Mouse (Mus musculus) midbrain, embryonic 11.5 days (tissue): ENCODE results near the gene Ubash3b. TPM values are rescaled to one million over a fixed set of nuclear protein-coding genes. Genes with fewer than 3 reads are reported as not detected.

Experiments used
- ATAC-seq: fragments of 200-750 bp; cut with Nextera tagmentation; 2 replicates; pipeline ENCODE4 v1.8.0; 2017; ENCODE audit warnings: moderate TSS enrichment, moderate library complexity; ENCODE audit not compliant: low FRiP score
- DNase-seq: peaks from one replicate; pipeline ENCODE4 v3.0.0; 2015; ENCODE audit warnings: low spot score; ENCODE audit errors: missing footprints
- H3K27ac ChIP-seq: fragments of 300-500 bp; sonication (generic); 2 replicates; pipeline ENCODE4 v1.5.1; 2014; ENCODE audit warnings: low read depth, low read length
- H3K27me3 ChIP-seq: fragments of 300-500 bp; sonication (generic); 2 replicates; pipeline ENCODE4 v1.6.1; 2014; ENCODE audit warnings: mild to moderate bottlenecking, low read length, moderate library complexity, mixed read lengths; ENCODE audit not compliant: control insufficient read depth, insufficient read depth
- H3K36me3 ChIP-seq: fragments of 300-500 bp; sonication (generic); 2 replicates; pipeline ENCODE4 v1.6.1; 2014; ENCODE audit warnings: mild to moderate bottlenecking, low read length, moderate library complexity, mixed read lengths; ENCODE audit not compliant: control insufficient read depth, insufficient read depth
- H3K4me1 ChIP-seq: fragments of 300-500 bp; sonication (generic); 2 replicates; pipeline ENCODE4 v1.6.1; 2014; ENCODE audit warnings: low read length; ENCODE audit not compliant: control insufficient read depth, insufficient read depth
- H3K4me2 ChIP-seq: fragments of 300-500 bp; sonication (generic); 2 replicates; pipeline ENCODE4 v1.6.1; 2014; ENCODE audit warnings: mild to moderate bottlenecking, moderate library complexity
- H3K4me3 ChIP-seq: fragments of 300-500 bp; sonication (generic); 2 replicates; pipeline ENCODE4 v1.5.1; 2014; ENCODE audit warnings: low read depth, low read length
- H3K9ac ChIP-seq: fragments of 300-500 bp; sonication (generic); 2 replicates; pipeline ENCODE4 v1.6.1; 2014; ENCODE audit warnings: low read length
- H3K9me3 ChIP-seq: fragments of 300-500 bp; sonication (generic); 2 replicates; pipeline ENCODE4 v1.6.1; 2016; ENCODE audit warnings: low read length; ENCODE audit not compliant: control insufficient read depth
- whole genome bisulfite sequencing: fragments of 180-500 bp; shearing (Covaris S2); extraction: QIAGEN DNeasy Blood & Tissue Kit; methylation state at CpG from one replicate; pipeline ENCODE4 v1.1.7; 2014; 5-methylcytosine and 5-hydroxymethylcytosine counted together
- polyA plus RNA-seq: library from polyadenylated mRNA; unstranded; fragments of >200 nt; fragmentation: Nextera tagmentation; extraction: Ambion mirVana; gene quantifications from 2 replicates; pipeline ENCODE4 v1.2.1, GENCODE M21; 2014

The Ubash3b gene
- polyA plus RNA-seq, 1 experiment from 2014 or later = 9.4 TPM

GRCm38 (mm10) chr9:41129802-41130480 is 31.6 kb downstream of the Ubash3b start:
- no peak overlapping the region for H3K4me2 ChIP-seq
- H3K4me3 ChIP-seq = no peak overlapping the region
- no peak overlapping the region for H3K27ac ChIP-seq
- DNase-seq (no peak), ATAC-seq (no peak)
- no peaks in the 10 kb centered on the region for H3K9me3 ChIP-seq
- no peaks in the 10 kb centered on the region for H3K36me3 ChIP-seq
- WGBS = 77% methylated on average over 10 of the region's 10 CpGs
- H3K9ac ChIP-seq = no peak overlapping the region
- no peaks in the 10 kb centered on the region for H3K4me1 ChIP-seq
- no peaks in the 10 kb centered on the region for H3K27me3 ChIP-seq

DNA sequence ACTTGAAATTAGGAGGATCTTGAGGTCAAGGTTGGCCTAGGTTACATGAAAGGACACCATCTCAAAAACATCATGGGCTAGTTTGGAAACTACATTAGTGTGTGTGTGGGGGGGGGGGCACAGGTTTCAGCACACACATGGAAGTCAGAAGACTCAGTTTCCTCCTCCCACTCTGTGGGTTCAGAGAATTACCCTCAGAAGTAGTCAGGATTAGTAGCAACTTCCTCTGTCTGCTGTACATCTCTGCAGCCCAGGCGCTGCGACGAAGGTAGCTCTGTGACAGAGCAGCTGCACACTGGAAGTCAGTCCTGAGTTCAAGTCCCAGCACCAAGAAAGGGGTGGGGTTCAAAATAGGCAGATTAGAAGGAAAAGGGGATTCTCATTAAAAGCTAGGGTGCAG is 32.2 kb downstream of the Ubash3b start:
- WGBS = 89% methylated on average over 3 of the region's 3 CpGs
- H3K27me3 ChIP-seq = no peaks in the 10 kb centered on the region
- H3K4me2 ChIP-seq = no peak overlapping the region
- ATAC-seq = no peak
- no peak overlapping the region for H3K4me3 ChIP-seq
- no peaks in the 10 kb centered on the region for H3K36me3 ChIP-seq
- H3K9ac ChIP-seq = no peak overlapping the region
- no peaks in the 10 kb centered on the region for H3K4me1 ChIP-seq
- DNase-seq = no peak
- no peak overlapping the region for H3K27ac ChIP-seq
- no peaks in the 10 kb centered on the region for H3K9me3 ChIP-seq

GRCm38 (mm10) chr9:41126723-41127122 is 34.8 kb downstream of the Ubash3b start:
- H3K9me3 ChIP-seq = no peaks in the 10 kb centered on the region
- no peaks in the 10 kb centered on the region for H3K4me1 ChIP-seq
- ATAC-seq (no peak), DNase-seq (no peak)
- H3K36me3 ChIP-seq = no peaks in the 10 kb centered on the region
- H3K27me3 ChIP-seq = no peaks in the 10 kb centered on the region
- H3K4me2 ChIP-seq = no peak overlapping the region
- 86% methylated on average over 3 of the region's 3 CpGs for WGBS
- no peak overlapping the region for H3K4me3 ChIP-seq
- no peak overlapping the region for H3K9ac ChIP-seq
- H3K27ac ChIP-seq = no peak overlapping the region

DNA sequence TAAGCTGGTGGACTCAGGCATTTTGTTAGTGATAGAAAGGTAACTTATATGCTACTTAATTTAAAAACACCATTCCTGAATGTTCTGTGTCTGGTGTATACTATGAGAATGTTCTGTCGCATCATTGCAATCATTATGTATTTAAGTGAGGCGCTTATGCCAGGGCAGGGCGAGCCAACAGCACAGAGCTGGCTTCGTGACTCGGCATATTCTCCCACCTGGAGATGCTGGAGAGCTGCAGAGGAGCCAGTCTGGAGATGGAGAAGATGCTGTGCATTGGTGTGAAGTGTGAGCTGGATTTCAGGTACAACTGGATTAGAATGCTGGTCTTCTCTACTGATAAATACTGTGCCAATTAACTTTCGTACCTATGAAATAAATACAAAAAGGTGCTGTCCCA is 37.2 kb downstream of the Ubash3b start:
- no peak overlapping the region for H3K4me3 ChIP-seq
- no peak overlapping the region for H3K27ac ChIP-seq
- H3K27me3 ChIP-seq = no peaks in the 10 kb centered on the region
- no peak overlapping the region for H3K9ac ChIP-seq
- 95% methylated on average over 6 of the region's 6 CpGs for WGBS
- H3K9me3 ChIP-seq = no peaks in the 10 kb centered on the region
- H3K36me3 ChIP-seq = no peaks in the 10 kb centered on the region
- ATAC-seq = no peak
- no peak for DNase-seq
- H3K4me1 ChIP-seq = no peaks in the 10 kb centered on the region
- H3K4me2 ChIP-seq = no peak overlapping the region

GRCm38 (mm10) chr9:41122390-41123110 is 38.9 kb downstream of the Ubash3b start:
- DNase-seq (no peak), ATAC-seq (no peak)
- no peak overlapping the region for H3K4me3 ChIP-seq
- H3K27me3 ChIP-seq = no peaks in the 10 kb centered on the region
- no peak overlapping the region for H3K27ac ChIP-seq
- WGBS = 89% methylated on average over 11 of the region's 11 CpGs
- no peaks in the 10 kb centered on the region for H3K4me1 ChIP-seq
- H3K4me2 ChIP-seq = no peak overlapping the region
- H3K9me3 ChIP-seq = no peaks in the 10 kb centered on the region
- no peaks in the 10 kb centered on the region for H3K36me3 ChIP-seq
- no peak overlapping the region for H3K9ac ChIP-seq

- no peak for ATAC-seq
- no peaks in the 10 kb centered on the region for H3K36me3 ChIP-seq
- no peaks in the 10 kb centered on the region for H3K4me1 ChIP-seq
- no peak overlapping the region for H3K4me3 ChIP-seq
- H3K27ac ChIP-seq = no peak overlapping the region
- H3K9ac ChIP-seq = no peak overlapping the region
- H3K27me3 ChIP-seq = no peaks in the 10 kb centered on the region
- H3K4me2 ChIP-seq = no peak overlapping the region
- no peak for DNase-seq
- no peaks in the 10 kb centered on the region for H3K9me3 ChIP-seq
- 86% methylated on average over 6 of the region's 6 CpGs for WGBS
These were observed 39.7 kb downstream of the Ubash3b start for GRCm38 (mm10) chr9:41121701-41122354.

- no peak overlapping the region for H3K4me3 ChIP-seq
- no peak overlapping the region for H3K27ac ChIP-seq
- WGBS = 80% methylated on average over 6 of the region's 6 CpGs
- no peak overlapping the region for H3K4me2 ChIP-seq
- H3K36me3 ChIP-seq = no peaks in the 10 kb centered on the region
- H3K27me3 ChIP-seq = no peaks in the 10 kb centered on the region
- no peak for ATAC-seq
- no peaks in the 10 kb centered on the region for H3K4me1 ChIP-seq
- DNase-seq = no peak
- no peaks in the 10 kb centered on the region for H3K9me3 ChIP-seq
- no peak overlapping the region for H3K9ac ChIP-seq
These were observed 41.5 kb downstream of the Ubash3b start for GRCm38 (mm10) chr9:41119958-41120357.

- ATAC-seq (no peak), DNase-seq (no peak)
- no peaks in the 10 kb centered on the region for H3K9me3 ChIP-seq
- H3K27ac ChIP-seq = no peak overlapping the region
- no peak overlapping the region for H3K4me3 ChIP-seq
- H3K36me3 ChIP-seq = no peaks in the 10 kb centered on the region
- H3K4me1 ChIP-seq = no peaks in the 10 kb centered on the region
- H3K9ac ChIP-seq = no peak overlapping the region
- no peak overlapping the region for H3K4me2 ChIP-seq
- WGBS = 75% methylated on average over 7 of the region's 7 CpGs
- no peaks in the 10 kb centered on the region for H3K27me3 ChIP-seq
These were observed 43.4 kb downstream of the Ubash3b start for GRCm38 (mm10) chr9:41118065-41118464.

DNA sequence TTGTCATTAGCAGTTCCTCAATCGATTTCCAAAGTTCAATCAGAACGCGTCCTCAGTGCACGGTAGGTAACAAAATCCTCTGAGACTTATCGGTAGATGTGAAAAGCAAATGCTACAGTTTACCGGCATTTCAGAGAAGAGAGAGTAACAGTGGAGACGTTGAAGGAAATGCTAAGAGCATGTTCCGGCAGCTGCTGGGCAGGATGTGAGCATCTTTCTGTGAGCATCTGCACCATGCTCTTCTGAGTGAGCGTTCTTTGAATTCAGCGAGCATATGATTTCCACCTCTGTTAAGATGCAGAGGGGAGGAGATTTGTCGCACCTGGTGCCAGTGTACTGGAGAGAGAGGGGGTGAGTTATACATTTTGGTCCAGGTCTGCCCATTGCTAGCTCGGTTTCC is 45.4 kb downstream of the Ubash3b start:
- no peak for DNase-seq
- Histone ChIP-seq H3K36me3 (no peaks in the 10 kb centered on the region), H3K4me3 (no peak overlapping the region), H3K27me3 (no peaks in the 10 kb centered on the region), H3K27ac (no peak overlapping the region), H3K9me3 (no peaks in the 10 kb centered on the region), H3K9ac (no peak overlapping the region), H3K4me1 (no peaks in the 10 kb centered on the region), H3K4me2 (no peak overlapping the region)
- no peak for ATAC-seq
- 89% methylated on average over 12 of the region's 12 CpGs for WGBS
